Mouse (Mus musculus) kidney, embryonic 14.5 days (tissue): ENCODE measurements around the gene Defb30. TPM values are rescaled to one million over a fixed set of nuclear protein-coding genes. Genes with fewer than 3 reads are reported as not detected.

Source experiments
- ATAC-seq: fragments of 200-750 bp; cut with Nextera tagmentation; 2 replicates; pipeline ENCODE4 v1.8.0; 2017; ENCODE audit warnings: moderate number of reproducible peaks, mild to moderate bottlenecking, moderate TSS enrichment, moderate library complexity; ENCODE audit not compliant: low FRiP score, low TSS enrichment
- H3K27ac ChIP-seq: fragments of 300-500 bp; sonication (generic); 2 replicates; pipeline ENCODE4 v1.5.1; 2014; ENCODE audit warnings: low read depth, mild to moderate bottlenecking, low read length, moderate library complexity, mixed read lengths
- H3K27me3 ChIP-seq: fragments of 300-500 bp; sonication (generic); 2 replicates; pipeline ENCODE4 v1.6.1; 2014; ENCODE audit warnings: mild to moderate bottlenecking, low read length; ENCODE audit not compliant: control insufficient read depth, insufficient read depth
- H3K36me3 ChIP-seq: fragments of 300-500 bp; sonication (generic); 2 replicates; pipeline ENCODE4 v1.6.1; 2014; ENCODE audit warnings: low read length, mixed read lengths; ENCODE audit not compliant: control insufficient read depth, insufficient read depth
- H3K4me1 ChIP-seq: fragments of 300-500 bp; sonication (generic); 2 replicates; pipeline ENCODE4 v1.6.1; 2014; ENCODE audit warnings: low read length, mixed read lengths; ENCODE audit not compliant: control insufficient read depth, insufficient read depth
- H3K4me2 ChIP-seq: fragments of 300-500 bp; sonication (generic); replicated peaks from 2 replicates; pipeline ENCODE4 v1.6.1; 2014; ENCODE audit warnings: low read depth, mild to moderate bottlenecking, low read length
- H3K4me3 ChIP-seq: fragments of 300-500 bp; sonication (generic); 2 replicates; pipeline ENCODE4 v1.5.1; 2014; ENCODE audit warnings: mild to moderate bottlenecking, low read length
- H3K9ac ChIP-seq: fragments of 300-500 bp; sonication (generic); 2 replicates; pipeline ENCODE4 v1.6.1; 2014; ENCODE audit warnings: low read depth, mild to moderate bottlenecking, low read length, moderate library complexity
- H3K9me3 ChIP-seq: fragments of 300-500 bp; sonication (generic); 2 replicates; pipeline ENCODE4 v1.6.1; 2016; ENCODE audit warnings: low read length; ENCODE audit not compliant: control insufficient read depth
- WGBS: fragments of 180-500 bp; shearing (Covaris S2); extraction: QIAGEN DNeasy Blood & Tissue Kit; methylation state at CpG from one replicate; pipeline ENCODE4 v1.1.7; 2014; 5-methylcytosine and 5-hydroxymethylcytosine counted together
- polyA plus RNA-seq: library from polyadenylated mRNA; unstranded; fragments of >200 nt; fragmentation: Nextera tagmentation; extraction: Ambion mirVana; gene quantifications from 2 replicates; pipeline ENCODE4 v1.2.1, GENCODE M21; 2014

Defb30 gene
- polyA plus RNA-seq, 1 experiment from 2014 or later = not detected

DNA sequence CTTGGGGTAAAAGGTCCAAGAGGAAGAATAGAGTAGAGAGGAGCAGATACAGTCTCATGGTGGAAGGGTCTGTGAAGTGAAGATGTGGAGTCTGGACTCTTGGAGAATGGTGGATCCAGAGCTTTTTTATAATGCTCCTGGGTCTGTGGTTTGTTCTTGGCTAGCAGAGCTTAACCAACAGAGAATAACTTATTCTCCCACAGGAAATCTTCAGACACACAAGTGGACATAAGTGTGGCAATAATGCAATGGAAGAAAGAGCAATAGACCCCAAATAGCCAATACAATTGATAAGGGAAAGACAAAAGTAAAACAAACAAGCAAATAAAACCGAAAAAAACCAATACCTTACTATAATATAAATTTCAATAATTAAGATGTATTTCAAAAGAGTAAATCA lies 65.3 kb downstream of the Defb30 start, which contains the start of gene Defb48:
Gene Defb48 (minus strand): TSS at position 101 of the 400 bp plus-strand sequence.
- no peak within 1 kb of the TSS for H3K9ac ChIP-seq
- 70% methylated on average over 1 of the region's 1 CpGs for WGBS
- no peak within 1 kb of the TSS for H3K4me2 ChIP-seq
- H3K27me3 ChIP-seq = no peaks in the 10 kb centered on the region
- no peaks in the 10 kb centered on the region for H3K36me3 ChIP-seq
- H3K27ac ChIP-seq = no peak within 1 kb of the TSS
- no peaks in the 10 kb centered on the region for H3K9me3 ChIP-seq
- H3K4me3 ChIP-seq = no peak within 1 kb of the TSS
- H3K4me1 ChIP-seq = no peaks in the 10 kb centered on the region
- no peak for ATAC-seq

Other genes starting within 250 kb of the Defb30 start
- gene Wdfy2, start 212.3 kb downstream of the Defb30 start, polyA plus RNA-seq = 5.2 and 12.1 TPM in 2 replicates
- not detected in 2 replicates for gene Defb48, start 65.5 kb downstream of the Defb30 start, polyA plus RNA-seq
- not detected in 2 replicates for gene Defb47, start 51.9 kb downstream of the Defb30 start, polyA plus RNA-seq
- gene Defb43, start 38.2 kb downstream of the Defb30 start, polyA plus RNA-seq = not detected in 2 replicates
- gene Defb42, start 3.0 kb downstream of the Defb30 start, polyA plus RNA-seq = 0.57 TPM in 1 of 2 replicates, not detected in the other